Mouse (Mus musculus): Measurements from ENCODE around the gene Muc1. TPM values are rescaled to one million over a fixed set of nuclear protein-coding genes. Genes with fewer than 3 reads are reported as not detected.

The Muc1 gene
- polyA plus RNA-seq, 1 experiment = 1.5 TPM

GRCm38 (mm10) chr3:89187197-89187596 lies 41.7 kb upstream of the Muc1 start:
- peaks cover 2% of the 10 kb centered on the region for H3K4me1 ChIP-seq (ENCODE audit: control insufficient read depth, insufficient read depth, low read length)

GRCm38 (mm10) chr3:89187690-89188477 lies 41.0 kb upstream of the Muc1 start:
- no peaks in the 10 kb centered on the region for H3K27me3 ChIP-seq (ENCODE audit: control insufficient read depth, insufficient read depth, low read length, poor library complexity, severe bottlenecking)
- H3K9me3 ChIP-seq (replicated peaks; ENCODE audit: control insufficient read depth, insufficient read depth, low read length, poor library complexity, severe bottlenecking) = no peaks in the 10 kb centered on the region
- peak overlapping the region; percentile 34; the same call in 1 of the 2 replicates for H3K4me3 ChIP-seq (ENCODE audit: low read depth, low read length)
- TF ChIP-seq POLR2A (IDR thresholded peaks at IDR 0.05; ENCODE audit: insufficient read depth, low read length) = no peak
- no peak for TF ChIP-seq CTCF (IDR thresholded peaks at IDR 0.05; ENCODE audit: low read depth, low read length)
- TF ChIP-seq EP300 (IDR thresholded peaks at IDR 0.05; ENCODE audit: insufficient read depth, low read depth, low read length) = no peak
- H3K27ac ChIP-seq (ENCODE audit: insufficient read depth, low read length) = no peak overlapping the region
- H3K9ac ChIP-seq (ENCODE audit: low read depth, poor library complexity, severe bottlenecking) = peak overlapping the region; percentile 7
- H3K4me1 ChIP-seq (ENCODE audit: control insufficient read depth, insufficient read depth, low read length) = peaks cover 2% of the 10 kb centered on the region
- H3K36me3 ChIP-seq (ENCODE audit: control insufficient read depth, insufficient read depth, low read length, poor library complexity, severe bottlenecking) = no peaks in the 10 kb centered on the region

More at GRCm38 (mm10) chr3:89187197-89187596, 41.7 kb upstream of the Muc1 start:
- peak overlapping the region; percentile 31; the same call in 1 of the 2 replicates for H3K4me3 ChIP-seq (ENCODE audit: low read depth, low read length)
- no peaks in the 10 kb centered on the region for H3K27me3 ChIP-seq (ENCODE audit: control insufficient read depth, insufficient read depth, low read length, poor library complexity, severe bottlenecking)
- TF ChIP-seq EP300 (IDR thresholded peaks at IDR 0.05; ENCODE audit: insufficient read depth, low read depth, low read length) (no peak), POLR2A (IDR thresholded peaks at IDR 0.05; ENCODE audit: insufficient read depth, low read length) (no peak), CTCF (IDR thresholded peaks at IDR 0.05; ENCODE audit: low read depth, low read length) (no peak)
- H3K36me3 ChIP-seq (ENCODE audit: control insufficient read depth, insufficient read depth, low read length, poor library complexity, severe bottlenecking) = no peaks in the 10 kb centered on the region
- H3K9ac ChIP-seq (ENCODE audit: low read depth, poor library complexity, severe bottlenecking) = peak overlapping the region; percentile 29
- H3K27ac ChIP-seq (ENCODE audit: insufficient read depth, low read length) = no peak overlapping the region
- H3K9me3 ChIP-seq (replicated peaks; ENCODE audit: control insufficient read depth, insufficient read depth, low read length, poor library complexity, severe bottlenecking) = no peaks in the 10 kb centered on the region

- peaks cover 2% of the 10 kb centered on the region for H3K4me1 ChIP-seq (ENCODE audit: control insufficient read depth, insufficient read depth, low read length)
- no peaks in the 10 kb centered on the region for H3K36me3 ChIP-seq (ENCODE audit: control insufficient read depth, insufficient read depth, low read length, poor library complexity, severe bottlenecking)
- H3K27me3 ChIP-seq (ENCODE audit: control insufficient read depth, insufficient read depth, low read length, poor library complexity, severe bottlenecking) = no peaks in the 10 kb centered on the region
- H3K9me3 ChIP-seq (replicated peaks; ENCODE audit: control insufficient read depth, insufficient read depth, low read length, poor library complexity, severe bottlenecking) = no peaks in the 10 kb centered on the region
- peak overlapping the region; percentile 7 for H3K9ac ChIP-seq (ENCODE audit: low read depth, poor library complexity, severe bottlenecking)
- TF ChIP-seq POLR2A (IDR thresholded peaks at IDR 0.05; ENCODE audit: insufficient read depth, low read length) = no peak
- no peak for TF ChIP-seq EP300 (IDR thresholded peaks at IDR 0.05; ENCODE audit: insufficient read depth, low read depth, low read length)
- no peak for TF ChIP-seq CTCF (IDR thresholded peaks at IDR 0.05; ENCODE audit: low read depth, low read length)
- no peak overlapping the region for H3K27ac ChIP-seq (ENCODE audit: insufficient read depth, low read length)
- peak overlapping the region; percentile 34; the same call in 1 of the 2 replicates for H3K4me3 ChIP-seq (ENCODE audit: low read depth, low read length)
Observed at GRCm38 (mm10) chr3:89188478-89188875, 40.4 kb upstream of the Muc1 start.

- no peak for TF ChIP-seq CTCF (IDR thresholded peaks at IDR 0.05; ENCODE audit: low read depth, low read length)
- no peak for TF ChIP-seq EP300 (IDR thresholded peaks at IDR 0.05; ENCODE audit: insufficient read depth, low read depth, low read length)
- TF ChIP-seq POLR2A (IDR thresholded peaks at IDR 0.05; ENCODE audit: insufficient read depth, low read length) = no peak
- H3K4me3 ChIP-seq (ENCODE audit: low read depth, low read length) = no peak overlapping the region
- H3K36me3 ChIP-seq (ENCODE audit: control insufficient read depth, insufficient read depth, low read length, poor library complexity, severe bottlenecking) = no peaks in the 10 kb centered on the region
- no peaks in the 10 kb centered on the region for H3K4me1 ChIP-seq (ENCODE audit: control insufficient read depth, insufficient read depth, low read length)
- H3K27me3 ChIP-seq (ENCODE audit: control insufficient read depth, insufficient read depth, low read length, poor library complexity, severe bottlenecking) = no peaks in the 10 kb centered on the region
- H3K9me3 ChIP-seq (replicated peaks; ENCODE audit: control insufficient read depth, insufficient read depth, low read length, poor library complexity, severe bottlenecking) = no peaks in the 10 kb centered on the region
- H3K9ac ChIP-seq (ENCODE audit: low read depth, poor library complexity, severe bottlenecking) = no peak overlapping the region
- H3K27ac ChIP-seq (ENCODE audit: insufficient read depth, low read length) = no peak overlapping the region
Observed at GRCm38 (mm10) chr3:89190436-89190835, 38.4 kb upstream of the Muc1 start.

- no peak overlapping the region for H3K4me3 ChIP-seq (ENCODE audit: low read depth, low read length)
- H3K36me3 ChIP-seq (ENCODE audit: control insufficient read depth, insufficient read depth, low read length, poor library complexity, severe bottlenecking) = no peaks in the 10 kb centered on the region
- no peaks in the 10 kb centered on the region; the same call in 1 of the 2 replicates for H3K27me3 ChIP-seq (ENCODE audit: control insufficient read depth, insufficient read depth, low read length, poor library complexity, severe bottlenecking)
- no peak for TF ChIP-seq POLR2A (IDR thresholded peaks at IDR 0.05; ENCODE audit: insufficient read depth, low read length)
- no peak for TF ChIP-seq EP300 (IDR thresholded peaks at IDR 0.05; ENCODE audit: insufficient read depth, low read depth, low read length)
- TF ChIP-seq CTCF (IDR thresholded peaks at IDR 0.05; ENCODE audit: low read depth, low read length) = no peak
- H3K4me1 ChIP-seq (ENCODE audit: control insufficient read depth, insufficient read depth, low read length) = no peaks in the 10 kb centered on the region
- no peaks in the 10 kb centered on the region for H3K9me3 ChIP-seq (replicated peaks; ENCODE audit: control insufficient read depth, insufficient read depth, low read length, poor library complexity, severe bottlenecking)
- no peak overlapping the region for H3K9ac ChIP-seq (ENCODE audit: low read depth, poor library complexity, severe bottlenecking)
- H3K27ac ChIP-seq (ENCODE audit: insufficient read depth, low read length) = no peak overlapping the region
Observed at GRCm38 (mm10) chr3:89193351-89193750, 35.5 kb upstream of the Muc1 start.

GRCm38 (mm10) chr3:89193853-89194252 lies 35.0 kb upstream of the Muc1 start:
- H3K36me3 ChIP-seq (ENCODE audit: control insufficient read depth, insufficient read depth, low read length, poor library complexity, severe bottlenecking) = no peaks in the 10 kb centered on the region
- H3K27me3 ChIP-seq (ENCODE audit: control insufficient read depth, insufficient read depth, low read length, poor library complexity, severe bottlenecking) = no peaks in the 10 kb centered on the region; the same call in 1 of the 2 replicates
- H3K4me1 ChIP-seq (ENCODE audit: control insufficient read depth, insufficient read depth, low read length) = no peaks in the 10 kb centered on the region
- H3K27ac ChIP-seq (ENCODE audit: insufficient read depth, low read length) = no peak overlapping the region
- no peaks in the 10 kb centered on the region for H3K9me3 ChIP-seq (replicated peaks; ENCODE audit: control insufficient read depth, insufficient read depth, low read length, poor library complexity, severe bottlenecking)
- no peak overlapping the region for H3K9ac ChIP-seq (ENCODE audit: low read depth, poor library complexity, severe bottlenecking)
- no peak overlapping the region for H3K4me3 ChIP-seq (ENCODE audit: low read depth, low read length)
- TF ChIP-seq POLR2A (IDR thresholded peaks at IDR 0.05; ENCODE audit: insufficient read depth, low read length) (no peak), EP300 (IDR thresholded peaks at IDR 0.05; ENCODE audit: insufficient read depth, low read depth, low read length) (no peak), CTCF (IDR thresholded peaks at IDR 0.05; ENCODE audit: low read depth, low read length) (no peak)

Measured in ES-Bruce4 (cell line).